Mouse (Mus musculus) embryonic facial prominence, embryonic 11.5 days (tissue): ENCODE measurements around the gene Ttc9. TPM values are rescaled to one million over a fixed set of nuclear protein-coding genes. Genes with fewer than 3 reads are reported as not detected.

Experiments
- ATAC-seq: fragments of 200-750 bp; cut with Nextera tagmentation; replicated peaks from 2 replicates; pipeline ENCODE4 v1.8.0; 2017; ENCODE audit warnings: low read depth; ENCODE audit not compliant: insufficient number of reproducible peaks, low FRiP score, low TSS enrichment
- DNase-seq: peaks from one replicate; pipeline ENCODE4 v3.0.0-alpha.2; 2015; ENCODE audit warnings: low spot score
- H3K27ac ChIP-seq: fragments of 300-500 bp; sonication (generic); replicated peaks from 2 replicates; pipeline ENCODE4 v1.5.1; 2014; ENCODE audit warnings: mild to moderate bottlenecking, low read depth, low read length, control low read depth
- H3K27me3 ChIP-seq: fragments of 300-500 bp; sonication (generic); 2 replicates; pipeline ENCODE4 v1.6.1; 2014; ENCODE audit warnings: mild to moderate bottlenecking, low read length, moderate library complexity, mixed read lengths; ENCODE audit not compliant: control insufficient read depth, insufficient read depth
- H3K36me3 ChIP-seq: fragments of 300-500 bp; sonication (generic); replicated peaks from 2 replicates; pipeline ENCODE4 v1.6.1; 2014; ENCODE audit warnings: low read depth, mild to moderate bottlenecking, low read length, moderate library complexity, mixed read lengths; ENCODE audit not compliant: control insufficient read depth, insufficient read depth
- H3K4me1 ChIP-seq: fragments of 300-500 bp; sonication (generic); 2 replicates; pipeline ENCODE4 v1.6.1; 2014; ENCODE audit warnings: low read length, mixed read lengths; ENCODE audit not compliant: control insufficient read depth, insufficient read depth
- H3K4me2 ChIP-seq: fragments of 300-500 bp; sonication (generic); 2 replicates; pipeline ENCODE4 v1.6.1; 2014; ENCODE audit warnings: low read depth, mild to moderate bottlenecking, control low read depth, low read length, moderate library complexity
- H3K4me3 ChIP-seq: fragments of 300-500 bp; sonication (generic); 2 replicates; pipeline ENCODE4 v1.5.1; 2014; ENCODE audit warnings: low read depth, low read length, control low read depth
- H3K9ac ChIP-seq: fragments of 300-500 bp; sonication (generic); replicated peaks from 2 replicates; pipeline ENCODE4 v1.6.1; 2014; ENCODE audit warnings: mild to moderate bottlenecking, control low read depth, low read length
- H3K9me3 ChIP-seq: fragments of 300-500 bp; sonication (generic); replicated peaks from 2 replicates; pipeline ENCODE4 v1.6.1; 2016; ENCODE audit warnings: mild to moderate bottlenecking, low read length, inconsistent platforms, mixed read lengths; ENCODE audit not compliant: control insufficient read depth
- WGBS: fragments of 180-500 bp; shearing (Covaris S2); extraction: QIAGEN DNeasy Blood & Tissue Kit; methylation state at CpG from one replicate; pipeline ENCODE4 v1.1.7; 2014; 5-methylcytosine and 5-hydroxymethylcytosine counted together
- polyA plus RNA-seq: library from polyadenylated mRNA; unstranded; fragments of >200 nt; fragmentation: Nextera tagmentation; extraction: Ambion mirVana; gene quantifications from 2 replicates; pipeline ENCODE4 v1.2.1, GENCODE M21; 2014

Ttc9 gene
- polyA plus RNA-seq, 1 experiment from 2014 or later: 0.86 TPM

GRCm38 (mm10) chr12:81619302-81619701 is 11.7 kb upstream of the Ttc9 start:
- Histone ChIP-seq H3K36me3 (no peaks in the 10 kb centered on the region), H3K9ac (no peak overlapping the region), H3K4me3 (no peak overlapping the region), H3K4me2 (no peak overlapping the region), H3K9me3 (no peaks in the 10 kb centered on the region), H3K4me1 (no peaks in the 10 kb centered on the region), H3K27me3 (no peaks in the 10 kb centered on the region), H3K27ac (no peak overlapping the region)
- peak; percentile 89 for DNase-seq
- WGBS: 27% methylated on average over 5 of the region's 5 CpGs
- ATAC-seq: no peak

- no peaks in the 10 kb centered on the region for H3K9me3 ChIP-seq
- H3K27ac ChIP-seq: no peak overlapping the region
- ATAC-seq (no peak), DNase-seq (no peak)
- H3K36me3 ChIP-seq: no peaks in the 10 kb centered on the region
- no peaks in the 10 kb centered on the region for H3K4me1 ChIP-seq
- no peak overlapping the region for H3K4me2 ChIP-seq
- no peaks in the 10 kb centered on the region for H3K27me3 ChIP-seq
- 71% methylated on average over 4 of the region's 4 CpGs for WGBS
- H3K4me3 ChIP-seq: no peak overlapping the region
- H3K9ac ChIP-seq: no peak overlapping the region
These were observed 7.7 kb upstream of the Ttc9 start for GRCm38 (mm10) chr12:81623377-81623776.

- Histone ChIP-seq H3K27me3 (peaks cover 11% of the 10 kb centered on the region), H3K9me3 (no peaks in the 10 kb centered on the region), H3K36me3 (no peaks in the 10 kb centered on the region), H3K4me2 (no peak overlapping the region), H3K4me3 (no peak overlapping the region), H3K27ac (no peak overlapping the region), H3K9ac (no peak overlapping the region), H3K4me1 (no peaks in the 10 kb centered on the region)
- 78% methylated on average over 12 of the region's 12 CpGs for WGBS
- ATAC-seq: no peak
- no peak for DNase-seq
These were observed 4.7 kb upstream of the Ttc9 start for GRCm38 (mm10) chr12:81626226-81626861.

- no peaks in the 10 kb centered on the region for H3K4me1 ChIP-seq
- peaks cover 19% of the 10 kb centered on the region for H3K27me3 ChIP-seq
- WGBS: 83% methylated on average over 6 of the region's 6 CpGs
- H3K4me2 ChIP-seq: no peak overlapping the region
- no peak overlapping the region for H3K27ac ChIP-seq
- DNase-seq (no peak), ATAC-seq (no peak)
- no peaks in the 10 kb centered on the region for H3K9me3 ChIP-seq
- no peak overlapping the region for H3K9ac ChIP-seq
- no peak overlapping the region for H3K4me3 ChIP-seq
- H3K36me3 ChIP-seq: no peaks in the 10 kb centered on the region
These were observed 3.6 kb upstream of the Ttc9 start for GRCm38 (mm10) chr12:81627426-81627825.

- no peak for ATAC-seq
- H3K4me1 ChIP-seq: no peaks in the 10 kb centered on the region
These were observed 3.0 kb upstream of the Ttc9 start for GRCm38 (mm10) chr12:81628091-81628490.

GRCm38 (mm10) chr12:81630520-81630914 is 532 bp upstream of the Ttc9 start:
- H3K9ac ChIP-seq: peak overlapping the region; percentile 58
- no peaks in the 10 kb centered on the region for H3K36me3 ChIP-seq
- H3K4me1 ChIP-seq: no peaks in the 10 kb centered on the region
- DNase-seq: peak; percentile 43
- H3K4me3 ChIP-seq: peak overlapping the region; percentile 53
- ATAC-seq: 0 out of 2 replicates have a peak, but pooled peaks have one; percentile 31
- peak overlapping the region; percentile 95 for H3K4me2 ChIP-seq
- H3K27me3 ChIP-seq: peaks cover 23% of the 10 kb centered on the region
- H3K27ac ChIP-seq: no peak overlapping the region
- WGBS: under 1% methylated on average over 16 of the region's 16 CpGs
- H3K9me3 ChIP-seq: no peaks in the 10 kb centered on the region

More at GRCm38 (mm10) chr12:81628091-81628490, 3.0 kb upstream of the Ttc9 start:
- H3K9me3 ChIP-seq: no peaks in the 10 kb centered on the region
- WGBS: 81% methylated on average over 4 of the region's 4 CpGs
- no peak overlapping the region for H3K4me3 ChIP-seq
- no peaks in the 10 kb centered on the region for H3K36me3 ChIP-seq
- H3K27ac ChIP-seq: no peak overlapping the region
- peaks cover 23% of the 10 kb centered on the region for H3K27me3 ChIP-seq
- H3K9ac ChIP-seq: no peak overlapping the region
- no peak overlapping the region for H3K4me2 ChIP-seq
- no peak for DNase-seq

- H3K27ac ChIP-seq: no peak overlapping the region
- no peak for ATAC-seq
- peaks cover 23% of the 10 kb centered on the region for H3K27me3 ChIP-seq
- no peaks in the 10 kb centered on the region for H3K9me3 ChIP-seq
- peak overlapping the region; percentile 58 for H3K9ac ChIP-seq
- no peaks in the 10 kb centered on the region for H3K4me1 ChIP-seq
- no peak for DNase-seq
- 2% methylated on average over 31 of the region's 31 CpGs for WGBS
- H3K36me3 ChIP-seq: no peaks in the 10 kb centered on the region
- H3K4me3 ChIP-seq: peak overlapping the region; percentile 53
- H3K4me2 ChIP-seq: peak overlapping the region; percentile 95
These were observed 782 bp downstream of the Ttc9 start for GRCm38 (mm10) chr12:81631661-81632401.

GRCm38 (mm10) chr12:81633246-81633645 is 2.2 kb downstream of the Ttc9 start:
- H3K4me2 ChIP-seq: no peak overlapping the region
- no peak overlapping the region for H3K4me3 ChIP-seq
- no peaks in the 10 kb centered on the region for H3K4me1 ChIP-seq
- H3K27ac ChIP-seq: no peak overlapping the region
- no peaks in the 10 kb centered on the region for H3K9me3 ChIP-seq
- DNase-seq: no peak
- WGBS: 84% methylated on average over 2 of the region's 2 CpGs
- no peak for ATAC-seq
- H3K9ac ChIP-seq: no peak overlapping the region
- H3K36me3 ChIP-seq: no peaks in the 10 kb centered on the region
- peaks cover 23% of the 10 kb centered on the region for H3K27me3 ChIP-seq
